Mouse (Mus musculus): ENCODE measurements around the gene Terf2.

GRCm38 (mm10) chr8:107029310-107029709, 67.0 kb downstream of the Terf2 start:
- TF ChIP-seq MAFK (IDR thresholded peaks at IDR 0.05; ENCODE audit: borderline replicate concordance, low read depth, low read length) (no peak), CTCF (IDR thresholded peaks at IDR 0.05 in 2 of 3, conservative IDR thresholded peaks at IDR 0.05 in 1 of 3; ENCODE audit: control insufficient read depth in 1 of 3, insufficient read depth in 1 of 3, low read depth in 2 of 3, low read length in 3 of 3, poor library complexity in 1 of 3, severe bottlenecking in 1 of 3) (no peak), USF2 (IDR thresholded peaks at IDR 0.05; ENCODE audit: borderline replicate concordance in 1 of 2, insufficient read depth in 1 of 2, low read depth in 1 of 2, low read length in 2 of 2) (no peak), GATA1 (IDR thresholded peaks at IDR 0.05; ENCODE audit: low read depth, low read length) (no peak), MXI1 (IDR thresholded peaks at IDR 0.05; ENCODE audit: low read depth, low read length) (no peak), POLR2A (IDR thresholded peaks at IDR 0.05; ENCODE audit: control insufficient read depth in 1 of 2, insufficient read depth in 1 of 2, low read depth in 1 of 2, low read length in 2 of 2, poor library complexity in 1 of 2) (no peak), TAL1 (IDR thresholded peaks at IDR 0.05; ENCODE audit: low read length) (no peak), RAD21 (IDR thresholded peaks at IDR 0.05; ENCODE audit: low read depth, low read length) (no peak), SIN3A (IDR thresholded peaks at IDR 0.05; ENCODE audit: low read length) (no peak), HCFC1 (IDR thresholded peaks at IDR 0.05; ENCODE audit: low read depth, low read length) (no peak), USF1 (IDR thresholded peaks at IDR 0.05; ENCODE audit: low read depth, low read length) (no peak), EP300 (IDR thresholded peaks at IDR 0.05; ENCODE audit: low read depth in 1 of 2, low read length in 2 of 2) (no peak), JUND (IDR thresholded peaks at IDR 0.05; ENCODE audit: low read depth, low read length) (no peak)

Measured in MEL (cell line).